Comparison of ENCODE assay signal across 8 mouse cellular contexts in the genomic region with DNA sequence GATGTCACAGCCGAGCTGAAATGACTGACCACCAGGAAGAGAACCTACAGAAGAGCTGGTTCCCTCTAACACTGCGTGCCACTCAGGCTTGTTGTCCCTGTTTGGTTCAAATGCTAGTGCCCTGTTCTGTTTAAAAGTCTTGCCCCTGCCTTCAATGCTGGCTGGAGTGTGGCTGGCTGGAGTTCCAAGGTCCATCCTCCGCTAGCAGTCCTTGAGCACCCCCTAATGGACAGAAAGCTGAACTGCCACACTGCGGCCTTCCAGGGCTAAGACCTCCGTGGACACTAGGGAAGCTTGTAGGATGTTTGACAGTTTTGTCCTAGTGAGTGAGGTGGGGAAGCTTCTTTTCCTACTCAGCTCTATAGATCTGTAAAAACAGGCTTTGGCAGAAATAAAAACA. TPM values are rescaled to one million over a fixed set of nuclear protein-coding genes. Genes with fewer than 3 reads are reported as not detected.
DNase-seq lines count a peak whose midpoint lies in the region; ATAC-seq and TF ChIP-seq lines count a peak whose summit lies in the region.

No protein-coding gene starts in this region.

- TF ChIP-seq CTCF in cerebellum, adult 2 months (IDR thresholded peaks at IDR 0.05; ENCODE audit: borderline replicate concordance, insufficient read depth, low read depth, low read length): peak; percentile 91
- TF ChIP-seq CTCF in gastrocnemius, adult 2 months (IDR thresholded peaks at IDR 0.05): peak; percentile 95
- TF ChIP-seq CTCF in liver, postnatal 0 days (IDR thresholded peaks at IDR 0.05; ENCODE audit: low read depth): peak; percentile 96

- 21% methylated on average over 5 of the region's 5 CpGs for WGBS in cerebellum, adult 2 months
- WGBS in liver, postnatal 0 days (ENCODE audit: insufficient replicate concordance): 20% methylated on average over 5 of the region's 5 CpGs

- no peak for TF ChIP-seq EP300 in liver, postnatal 0 days (IDR thresholded peaks at IDR 0.05; ENCODE audit: low read depth)

- peak; percentile 72 for DNase-seq in CD4-positive, CD25-positive, alpha-beta regulatory T cell, adult 2 months (ENCODE audit: low read depth, low spot score)
- DNase-seq in MN1 (ENCODE audit: low spot score): peak; percentile 92
- DNase-seq in cerebellum, adult 2 months: peak; percentile 64 to 79
- DNase-seq in gastrocnemius, adult 2 months: peak; percentile 83
- peak; percentile 74 for DNase-seq in kidney, adult 18-20 months
- peak; percentile 86 for DNase-seq in liver, postnatal 0 days
- peak; percentile 35 for DNase-seq in ovary, postnatal 10 days (ENCODE audit: low spot score)
- DNase-seq in yolk sac, embryonic 10.5 days (ENCODE audit: low spot score): peak; percentile 72

- ATAC-seq in liver, postnatal 0 days: peak; percentile 91

- H3K36me3 ChIP-seq in liver, postnatal 0 days (replicated peaks; ENCODE audit: insufficient read depth, low read length): no peaks in the 10 kb centered on the region

- H3K9me3 ChIP-seq in liver, postnatal 0 days (ENCODE audit: low read length): no peaks in the 10 kb centered on the region

- no peak for TF ChIP-seq POLR2A in cerebellum, adult 2 months (IDR thresholded peaks at IDR 0.05; ENCODE audit: borderline replicate concordance, insufficient read depth, low read length)

- no peak overlapping the region for H3K27ac ChIP-seq in cerebellum, adult 2 months (ENCODE audit: insufficient read depth, low read length)
- no peak overlapping the region for H3K27ac ChIP-seq in gastrocnemius, adult 2 months
- no peak overlapping the region for H3K27ac ChIP-seq in liver, postnatal 0 days (ENCODE audit: low read depth)

- intact Hi-C loops in gastrocnemius, adult 2 months (cut with DNase I): loop anchor here (10.0 kb wide), 1 partner anchor 611 kb away; no protein-coding TSS in a partner anchor

- H3K4me3 ChIP-seq in cerebellum, adult 2 months (replicated peaks; ENCODE audit: insufficient read depth, low read depth, low read length): no peak overlapping the region
- no peak overlapping the region for H3K4me3 ChIP-seq in gastrocnemius, adult 2 months
- H3K4me3 ChIP-seq in liver, postnatal 0 days (ENCODE audit: low read depth, low read length): no peak overlapping the region

- H3K9ac ChIP-seq in liver, postnatal 0 days (replicated peaks): no peak overlapping the region

- H3K4me1 ChIP-seq in cerebellum, adult 2 months (ENCODE audit: control insufficient read depth, insufficient read depth, low read length): peaks cover 9% of the 10 kb centered on the region; the same call in 1 of the 2 replicates
- H3K4me1 ChIP-seq in liver, postnatal 0 days (ENCODE audit: insufficient read depth): no peaks in the 10 kb centered on the region

- H3K4me2 ChIP-seq in liver, postnatal 0 days (ENCODE audit: low read depth, low read length): no peak overlapping the region

- H3K27me3 ChIP-seq in cerebellum, adult 2 months (ENCODE audit: control insufficient read depth, insufficient read depth, low read length): no peaks in the 10 kb centered on the region
- H3K27me3 ChIP-seq in liver, postnatal 0 days (ENCODE audit: insufficient read depth, low read length): no peaks in the 10 kb centered on the region

RNA-seq across cellular contexts. Expression of a gene that starts 8.6 kb away (rescaled TPM):
- 29.1 and 30.5 TPM in 2 replicates for polyA plus RNA-seq in cerebellum, adult 2 months (2012; rRNA removed)
- total RNA-seq in gastrocnemius, adult 2 months (2021): 10 to 100 TPM in 1 of 2 experiments, 1 to 10 TPM in 1; 8.6 to 12.4 TPM
- polyA plus RNA-seq in liver, postnatal 0 days (2015; fragmentation: Nextera tagmentation; extraction: Ambion mirVana): 13.4 and 18.2 TPM in 2 replicates

RNA-seq across cellular contexts. Expression of a gene that starts 26.9 kb away (rescaled TPM):
- polyA plus RNA-seq in cerebellum, adult 2 months (2012; rRNA removed): 1,145 and 1,309 TPM in 2 replicates
- 100 to 1,000 TPM; 120 to 127 TPM for total RNA-seq in gastrocnemius, adult 2 months (2021)
- 2,663 and 3,863 TPM in 2 replicates for polyA plus RNA-seq in liver, postnatal 0 days (2015; fragmentation: Nextera tagmentation; extraction: Ambion mirVana)

RNA-seq across cellular contexts. Expression of a gene that starts 33.3 kb away (rescaled TPM):
- 579 and 685 TPM in 2 replicates for polyA plus RNA-seq in cerebellum, adult 2 months (2012; rRNA removed)
- 100 to 1,000 TPM; 103 to 148 TPM for total RNA-seq in gastrocnemius, adult 2 months (2021)
- polyA plus RNA-seq in liver, postnatal 0 days (2015; fragmentation: Nextera tagmentation; extraction: Ambion mirVana): 507 and 771 TPM in 2 replicates

RNA-seq across cellular contexts. Expression of a gene that starts 53.3 kb away (rescaled TPM):
- polyA plus RNA-seq in cerebellum, adult 2 months (2012; rRNA removed): 1,323 and 1,416 TPM in 2 replicates
- total RNA-seq in gastrocnemius, adult 2 months (2021): 1 to 10 TPM; 1.6 to 2.7 TPM
- polyA plus RNA-seq in liver, postnatal 0 days (2015; fragmentation: Nextera tagmentation; extraction: Ambion mirVana): not detected in 2 replicates

Comparison
In these comparisons a context has a peak if more than half of its experiments do, and no peak if none do; other contexts are left out.
1. DNase-seq: peak in every context shown above with its lines; median percentile 92 in MN1; 86 in liver, postnatal 0 days; 83 in gastrocnemius, adult 2 months; 74 in kidney, adult 18-20 months; 72 in CD4-positive, CD25-positive, alpha-beta regulatory T cell, adult 2 months; 72 in yolk sac, embryonic 10.5 days; 72 in cerebellum, adult 2 months; 35 in ovary, postnatal 10 days.